Mouse (Mus musculus) stomach, embryonic 14.5 days (tissue): ENCODE measurements around the gene Vps4b. TPM values are rescaled to one million over a fixed set of nuclear protein-coding genes. Genes with fewer than 3 reads are reported as not detected.

Experiments used
- ATAC-seq: fragments of 200-750 bp; cut with Nextera tagmentation; 2 replicates; pipeline ENCODE4 v1.8.0; 2017; ENCODE audit warnings: low read depth, moderate TSS enrichment; ENCODE audit not compliant: insufficient number of reproducible peaks, insufficient read depth, low FRiP score
- H3K27ac ChIP-seq: fragments of 300-500 bp; sonication (generic); 2 replicates; pipeline ENCODE4 v1.5.1; 2014; ENCODE audit warnings: mild to moderate bottlenecking, low read length, moderate library complexity, mixed read lengths
- H3K27me3 ChIP-seq: fragments of 300-500 bp; sonication (generic); 2 replicates; pipeline ENCODE4 v1.6.1; 2014; ENCODE audit warnings: low read length, control low read depth, mixed read lengths; ENCODE audit not compliant: control insufficient read depth, insufficient read depth
- H3K36me3 ChIP-seq: fragments of 300-500 bp; sonication (generic); 2 replicates; pipeline ENCODE4 v1.6.1; 2014; ENCODE audit warnings: mild to moderate bottlenecking, control low read depth, low read length, moderate library complexity, mixed read lengths; ENCODE audit not compliant: control insufficient read depth, insufficient read depth
- H3K4me1 ChIP-seq: fragments of 300-500 bp; sonication (generic); 2 replicates; pipeline ENCODE4 v1.6.1; 2014; ENCODE audit warnings: low read length, control low read depth, mixed read lengths; ENCODE audit not compliant: control insufficient read depth, insufficient read depth
- H3K4me2 ChIP-seq: fragments of 300-500 bp; sonication (generic); replicated peaks from 2 replicates; pipeline ENCODE4 v1.6.1; 2014; ENCODE audit warnings: low read depth, low read length, control low read depth
- H3K4me3 ChIP-seq: fragments of 300-500 bp; sonication (generic); 2 replicates; pipeline ENCODE4 v1.5.1; 2014; ENCODE audit warnings: low read depth, low read length, control low read depth
- H3K9ac ChIP-seq: fragments of 300-500 bp; sonication (generic); replicated peaks from 2 replicates; pipeline ENCODE4 v1.6.1; 2014; ENCODE audit warnings: low read depth, mild to moderate bottlenecking, control low read depth, low read length, moderate library complexity, mixed read lengths
- H3K9me3 ChIP-seq: fragments of 300-500 bp; sonication (generic); 2 replicates; pipeline ENCODE4 v1.6.1; 2016; ENCODE audit warnings: low read depth, low read length, control low read depth; ENCODE audit not compliant: control insufficient read depth
- WGBS: fragments of 180-500 bp; shearing (Covaris S2); extraction: QIAGEN DNeasy Blood & Tissue Kit; methylation state at CpG from one replicate; pipeline ENCODE4 v1.1.7; 2014; 5-methylcytosine and 5-hydroxymethylcytosine counted together
- polyA plus RNA-seq: library from polyadenylated mRNA; unstranded; fragments of >200 nt; fragmentation: Nextera tagmentation; extraction: Ambion mirVana; gene quantifications from 2 replicates; pipeline ENCODE4 v1.2.1, GENCODE M21; 2014

Vps4b gene
- 74.1 and 82.3 TPM in 2 replicates for polyA plus RNA-seq

GRCm38 (mm10) chr1:106796542-106796924 lies at the start of gene Vps4b:
Gene Vps4b, minus strand, starts transcription at chr1:106796728.
- peak within 1 kb of the TSS; percentile 99 for H3K4me3 ChIP-seq
- H3K9ac ChIP-seq, result peak within 1 kb of the TSS; percentile 95
- ATAC-seq, result peak; percentile 99
- H3K36me3 ChIP-seq, result no peaks in the 10 kb centered on the region
- WGBS, result under 1% methylated on average over 23 of the region's 23 CpGs
- H3K4me2 ChIP-seq, result peak within 1 kb of the TSS; percentile 65
- H3K4me1 ChIP-seq, result 0 out of 2 replicates have a peak, but pooled peaks cover 8% of the 10 kb centered on the region
- H3K27ac ChIP-seq, result peak within 1 kb of the TSS; percentile 96
- H3K9me3 ChIP-seq, result no peaks in the 10 kb centered on the region
- no peaks in the 10 kb centered on the region for H3K27me3 ChIP-seq

- no peaks in the 10 kb centered on the region for H3K36me3 ChIP-seq
- no peaks in the 10 kb centered on the region for H3K9me3 ChIP-seq
- H3K27me3 ChIP-seq, result no peaks in the 10 kb centered on the region
- no peaks in the 10 kb centered on the region for H3K4me1 ChIP-seq
- no peak overlapping the region for H3K9ac ChIP-seq
- no peak for ATAC-seq
- no peak overlapping the region for H3K4me3 ChIP-seq
- H3K27ac ChIP-seq, result no peak overlapping the region
- H3K4me2 ChIP-seq, result no peak overlapping the region
- 78% methylated on average over 4 of the region's 4 CpGs for WGBS
Measured at GRCm38 (mm10) chr1:106828784-106829183, 32.3 kb upstream of the Vps4b start.

GRCm38 (mm10) chr1:106822297-106822696 lies 25.8 kb upstream of the Vps4b start:
- no peaks in the 10 kb centered on the region for H3K9me3 ChIP-seq
- H3K4me1 ChIP-seq, result no peaks in the 10 kb centered on the region
- H3K27ac ChIP-seq, result no peak overlapping the region
- no peak overlapping the region for H3K4me3 ChIP-seq
- no peaks in the 10 kb centered on the region for H3K36me3 ChIP-seq
- no peak overlapping the region for H3K4me2 ChIP-seq
- no peak overlapping the region for H3K9ac ChIP-seq
- no peaks in the 10 kb centered on the region for H3K27me3 ChIP-seq
- no peak for ATAC-seq
- WGBS, result 72% methylated on average over 3 of the region's 3 CpGs

DNA sequence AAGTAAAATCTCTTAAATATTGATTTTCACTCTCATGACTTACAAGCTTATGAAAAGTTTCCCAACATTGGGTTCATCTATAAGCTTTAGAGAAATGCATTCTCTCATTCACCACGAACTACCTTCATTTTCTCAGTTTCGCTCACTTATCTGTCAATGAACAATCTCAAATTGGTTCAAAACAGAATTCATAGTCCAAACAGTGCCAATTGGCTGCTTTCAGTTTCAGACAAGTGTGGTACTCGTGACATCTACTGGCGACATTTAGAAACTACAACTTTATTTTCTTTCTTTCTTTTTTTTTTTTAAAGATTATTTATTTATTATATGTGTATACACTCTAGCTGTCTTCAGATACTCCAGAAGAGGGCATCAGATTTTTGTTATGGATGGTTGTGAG lies 21.8 kb upstream of the Vps4b start:
- 22% methylated on average over 4 of the region's 4 CpGs for WGBS

GRCm38 (mm10) chr1:106816766-106817165 lies 20.2 kb upstream of the Vps4b start:
- H3K27ac ChIP-seq, result no peak overlapping the region
- 79% methylated on average over 11 of the region's 11 CpGs for WGBS
- H3K9ac ChIP-seq, result no peak overlapping the region
- H3K4me3 ChIP-seq, result no peak overlapping the region
- no peaks in the 10 kb centered on the region for H3K27me3 ChIP-seq
- H3K36me3 ChIP-seq, result no peaks in the 10 kb centered on the region
- H3K4me1 ChIP-seq, result no peaks in the 10 kb centered on the region
- no peak overlapping the region for H3K4me2 ChIP-seq
- H3K9me3 ChIP-seq, result no peaks in the 10 kb centered on the region
- no peak for ATAC-seq

More for the DNA sequence above, 21.8 kb upstream of the Vps4b start:
- Histone ChIP-seq H3K27ac (no peak overlapping the region), H3K9me3 (no peaks in the 10 kb centered on the region), H3K4me1 (no peaks in the 10 kb centered on the region), H3K36me3 (no peaks in the 10 kb centered on the region), H3K27me3 (no peaks in the 10 kb centered on the region), H3K4me3 (no peak overlapping the region), H3K9ac (no peak overlapping the region), H3K4me2 (no peak overlapping the region)
- ATAC-seq, result no peak

- H3K9ac ChIP-seq, result no peak overlapping the region
- 83% methylated on average over 6 of the region's 6 CpGs for WGBS
- no peaks in the 10 kb centered on the region for H3K27me3 ChIP-seq
- H3K9me3 ChIP-seq, result no peaks in the 10 kb centered on the region
- H3K27ac ChIP-seq, result no peak overlapping the region
- no peaks in the 10 kb centered on the region for H3K36me3 ChIP-seq
- no peaks in the 10 kb centered on the region for H3K4me1 ChIP-seq
- H3K4me3 ChIP-seq, result no peak overlapping the region
- no peak overlapping the region for H3K4me2 ChIP-seq
- no peak for ATAC-seq
Measured at GRCm38 (mm10) chr1:106815265-106815664, 18.7 kb upstream of the Vps4b start.

DNA sequence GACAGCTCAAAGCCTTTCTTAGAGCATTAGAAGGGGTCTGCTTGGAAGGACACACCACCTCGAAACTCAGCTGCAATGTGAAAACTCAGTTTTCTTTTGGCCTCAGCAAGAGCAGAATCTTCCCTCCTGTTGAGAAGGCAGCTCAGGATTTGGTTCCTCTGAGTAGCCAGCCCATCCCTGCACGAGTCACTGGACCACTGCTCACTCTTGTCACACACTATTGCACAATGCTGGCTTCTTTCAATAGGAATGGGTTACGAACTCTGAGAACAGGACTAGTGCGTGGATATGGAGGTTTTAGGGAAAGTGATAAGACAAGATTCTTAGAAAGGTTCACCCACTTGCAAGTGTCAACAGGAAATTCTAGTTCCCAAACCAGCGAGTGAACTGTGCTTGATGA lies 18.3 kb upstream of the Vps4b start:
- Histone ChIP-seq H3K4me2 (no peak overlapping the region), H3K4me1 (no peaks in the 10 kb centered on the region), H3K36me3 (no peaks in the 10 kb centered on the region), H3K27ac (no peak overlapping the region), H3K27me3 (no peaks in the 10 kb centered on the region), H3K9me3 (no peaks in the 10 kb centered on the region), H3K4me3 (no peak overlapping the region), H3K9ac (no peak overlapping the region)
- ATAC-seq, result no peak
- WGBS, result 67% methylated on average over 5 of the region's 5 CpGs

GRCm38 (mm10) chr1:106799931-106800330 lies 3.4 kb upstream of the Vps4b start:
- no peak overlapping the region for H3K4me3 ChIP-seq
- no peaks in the 10 kb centered on the region for H3K9me3 ChIP-seq
- H3K36me3 ChIP-seq, result no peaks in the 10 kb centered on the region
- 80% methylated on average over 3 of the region's 3 CpGs for WGBS
- no peaks in the 10 kb centered on the region for H3K27me3 ChIP-seq
- H3K4me2 ChIP-seq, result no peak overlapping the region
- H3K27ac ChIP-seq, result no peak overlapping the region
- 0 out of 2 replicates have a peak, but pooled peaks cover 4% of the 10 kb centered on the region for H3K4me1 ChIP-seq
- no peak for ATAC-seq
- H3K9ac ChIP-seq, result no peak overlapping the region

GRCm38 (mm10) chr1:106799406-106799805 lies 2.9 kb upstream of the Vps4b start:
- ATAC-seq, result no peak
- Histone ChIP-seq H3K36me3 (no peaks in the 10 kb centered on the region), H3K9me3 (no peaks in the 10 kb centered on the region), H3K4me2 (no peak overlapping the region), H3K27me3 (no peaks in the 10 kb centered on the region), H3K27ac (no peak overlapping the region), H3K9ac (no peak overlapping the region), H3K4me3 (no peak overlapping the region), H3K4me1 (0 out of 2 replicates have a peak, but pooled peaks cover 7% of the 10 kb centered on the region)
- WGBS, result 74% methylated on average over 1 of the region's 1 CpGs
